ENCODE assay signal across 13 mouse cellular contexts in genomic region chr6:56322799-56323198, GRCm38 (mm10).
A peak's percentile ranks its signal among the peaks of the same experiment; 100 is the strongest.
DNase-seq lines count a peak whose midpoint lies in the region; ATAC-seq and TF ChIP-seq lines count a peak whose summit lies in the region.
"Had no signal": no experiment of that assay in that cellular context is flagged by ENCODE, and none has a peak within 500 bp of the region (broad histone marks: within the 10 kb centered on the region; RNA-seq: fewer than 3 reads in every experiment).

No protein-coding gene starts in this region.

- no peak for DNase-seq in kidney, adult 9 months
- peak; percentile 39 for DNase-seq in embryo, embryonic 10.5 days (ENCODE audit: low spot score)
- DNase-seq in forebrain, postnatal 0 days: no peak
- peak; percentile 20 for DNase-seq in heart, postnatal 4 days
- DNase-seq in thymus, postnatal 0 days (ENCODE audit: low spot score): no peak
- DNase-seq in frontal cortex, postnatal 36 days (ENCODE audit: low spot score in 2 of 2): no peak
- no peak for DNase-seq in cerebellum, postnatal 36 days
- DNase-seq: adrenal gland, postnatal 10 days; gastrocnemius, postnatal 25 days; kidney, postnatal 25 days; liver, embryonic 13.5 days had no signal

- no peaks in the 10 kb centered on the region for H3K27me3 ChIP-seq in kidney, embryonic 16.5 days (ENCODE audit: insufficient read depth, low read length)
- no peaks in the 10 kb centered on the region for H3K27me3 ChIP-seq in forebrain, postnatal 0 days (ENCODE audit: insufficient read depth, low read length)
- H3K27me3 ChIP-seq: liver, embryonic 13.5 days had no signal

- WGBS in kidney, embryonic 16.5 days: 5% methylated on average over 3 of the region's 3 CpGs
- 3% methylated on average over 3 of the region's 3 CpGs for WGBS in forebrain, postnatal 0 days

- H3K27ac ChIP-seq in kidney, embryonic 16.5 days (ENCODE audit: low read length): no peak overlapping the region
- H3K27ac ChIP-seq in forebrain, postnatal 0 days (ENCODE audit: low read depth, low read length): no peak overlapping the region
- H3K27ac ChIP-seq: liver, embryonic 13.5 days; midbrain, embryonic 10.5 days had no signal

- H3K9me3 ChIP-seq in kidney, embryonic 16.5 days (ENCODE audit: low read length): no peaks in the 10 kb centered on the region
- no peaks in the 10 kb centered on the region for H3K9me3 ChIP-seq in forebrain, postnatal 0 days (ENCODE audit: low read length)
- H3K9me3 ChIP-seq: liver, embryonic 13.5 days; midbrain, embryonic 10.5 days had no signal

- no peak overlapping the region for H3K9ac ChIP-seq in kidney, embryonic 16.5 days (replicated peaks; ENCODE audit: low read length)
- H3K9ac ChIP-seq in forebrain, postnatal 0 days: no peak overlapping the region
- H3K9ac ChIP-seq: liver, embryonic 13.5 days had no signal

- H3K4me2 ChIP-seq in kidney, embryonic 16.5 days (replicated peaks; ENCODE audit: low read depth, low read length): no peak overlapping the region
- no peak overlapping the region for H3K4me2 ChIP-seq in forebrain, postnatal 0 days (ENCODE audit: low read depth)
- H3K4me2 ChIP-seq: liver, embryonic 13.5 days had no signal

- H3K4me3 ChIP-seq in kidney, embryonic 16.5 days (ENCODE audit: low read length): no peak overlapping the region
- no peak overlapping the region for H3K4me3 ChIP-seq in forebrain, postnatal 0 days (ENCODE audit: low read depth, low read length)
- H3K4me3 ChIP-seq: liver, embryonic 13.5 days; midbrain, embryonic 10.5 days had no signal

- peak; percentile 46; the same call in 1 of the 2 replicates for ATAC-seq in kidney, embryonic 16.5 days (ENCODE audit: low FRiP score, low TSS enrichment)
- peak; percentile 82 for ATAC-seq in forebrain, postnatal 0 days

- TF ChIP-seq CTCF in forebrain, postnatal 0 days (IDR thresholded peaks at IDR 0.05; ENCODE audit: low read depth): no peak

- no peaks in the 10 kb centered on the region for H3K4me1 ChIP-seq in kidney, embryonic 16.5 days (ENCODE audit: insufficient read depth, low read length)
- H3K4me1 ChIP-seq in forebrain, postnatal 0 days (ENCODE audit: insufficient read depth): no peaks in the 10 kb centered on the region
- H3K4me1 ChIP-seq: liver, embryonic 13.5 days had no signal

- H3K36me3 ChIP-seq in kidney, embryonic 16.5 days (ENCODE audit: insufficient read depth, low read length): no peaks in the 10 kb centered on the region
- no peaks in the 10 kb centered on the region for H3K36me3 ChIP-seq in forebrain, postnatal 0 days (ENCODE audit: insufficient read depth)
- H3K36me3 ChIP-seq: liver, embryonic 13.5 days; midbrain, embryonic 10.5 days had no signal

Comparison
In these comparisons a context has a peak if more than half of its experiments do, and no peak if none do; other contexts are left out.
1. DNase-seq: peak in embryo, embryonic 10.5 days (single experiment) and heart, postnatal 4 days (single experiment); none in kidney, adult 9 months (single experiment), forebrain, postnatal 0 days (single experiment), thymus, postnatal 0 days (single experiment), frontal cortex, postnatal 36 days (0 of 2) and cerebellum, postnatal 36 days (0 of 2).